Mouse (Mus musculus) embryonic facial prominence, embryonic 13.5 days (tissue): Measurements from ENCODE around the gene Cers6. TPM values are rescaled to one million over a fixed set of nuclear protein-coding genes. Genes with fewer than 3 reads are reported as not detected.

Source experiments
- ATAC-seq: fragments of 200-750 bp; cut with Nextera tagmentation; 2 replicates; pipeline ENCODE4 v1.8.0; 2017; ENCODE audit warnings: low read depth; ENCODE audit not compliant: insufficient number of reproducible peaks, insufficient read depth, low FRiP score, low TSS enrichment
- H3K27ac ChIP-seq: fragments of 300-500 bp; sonication (generic); 2 replicates; pipeline ENCODE4 v1.5.1; 2015; ENCODE audit warnings: moderate library complexity, mild to moderate bottlenecking, inconsistent platforms
- H3K27me3 ChIP-seq: fragments of 300-500 bp; sonication (generic); 2 replicates; pipeline ENCODE4 v1.6.1; 2015; ENCODE audit warnings: mild to moderate bottlenecking, inconsistent platforms
- H3K36me3 ChIP-seq: fragments of 300-500 bp; sonication (generic); 2 replicates; pipeline ENCODE4 v1.6.1; 2015; ENCODE audit warnings: mild to moderate bottlenecking, inconsistent platforms
- H3K4me1 ChIP-seq: fragments of 300-500 bp; sonication (generic); 2 replicates; pipeline ENCODE4 v1.6.1; 2015; ENCODE audit warnings: inconsistent platforms
- H3K4me2 ChIP-seq: fragments of 300-500 bp; sonication (generic); 2 replicates; pipeline ENCODE4 v1.6.1; 2015; ENCODE audit warnings: moderate library complexity, mild to moderate bottlenecking, inconsistent platforms
- H3K4me3 ChIP-seq: fragments of 300-500 bp; sonication (generic); 2 replicates; pipeline ENCODE4 v1.5.1; 2015; ENCODE audit warnings: mild to moderate bottlenecking, inconsistent platforms
- H3K9ac ChIP-seq: fragments of 300-500 bp; sonication (generic); 2 replicates; pipeline ENCODE4 v1.6.1; 2015; ENCODE audit warnings: mild to moderate bottlenecking, inconsistent platforms
- H3K9me3 ChIP-seq: fragments of 300-500 bp; sonication (generic); 2 replicates; pipeline ENCODE4 v1.6.1; 2016; ENCODE audit warnings: inconsistent platforms
- WGBS: fragments of 180-500 bp; shearing (Covaris S2); methylation state at CpG from one replicate; pipeline ENCODE4 v1.1.7; 2015; ENCODE audit warnings: mixed read lengths; 5-methylcytosine and 5-hydroxymethylcytosine counted together
- polyA plus RNA-seq: library from polyadenylated mRNA; unstranded; fragments of >200 nt; fragmentation: Nextera tagmentation; extraction: Ambion mirVana; gene quantifications from 2 replicates; pipeline ENCODE4 v1.2.1, GENCODE M21; 2015

Cers6 gene
- polyA plus RNA-seq, 1 experiment from 2014 or later: 36.2 TPM

DNA sequence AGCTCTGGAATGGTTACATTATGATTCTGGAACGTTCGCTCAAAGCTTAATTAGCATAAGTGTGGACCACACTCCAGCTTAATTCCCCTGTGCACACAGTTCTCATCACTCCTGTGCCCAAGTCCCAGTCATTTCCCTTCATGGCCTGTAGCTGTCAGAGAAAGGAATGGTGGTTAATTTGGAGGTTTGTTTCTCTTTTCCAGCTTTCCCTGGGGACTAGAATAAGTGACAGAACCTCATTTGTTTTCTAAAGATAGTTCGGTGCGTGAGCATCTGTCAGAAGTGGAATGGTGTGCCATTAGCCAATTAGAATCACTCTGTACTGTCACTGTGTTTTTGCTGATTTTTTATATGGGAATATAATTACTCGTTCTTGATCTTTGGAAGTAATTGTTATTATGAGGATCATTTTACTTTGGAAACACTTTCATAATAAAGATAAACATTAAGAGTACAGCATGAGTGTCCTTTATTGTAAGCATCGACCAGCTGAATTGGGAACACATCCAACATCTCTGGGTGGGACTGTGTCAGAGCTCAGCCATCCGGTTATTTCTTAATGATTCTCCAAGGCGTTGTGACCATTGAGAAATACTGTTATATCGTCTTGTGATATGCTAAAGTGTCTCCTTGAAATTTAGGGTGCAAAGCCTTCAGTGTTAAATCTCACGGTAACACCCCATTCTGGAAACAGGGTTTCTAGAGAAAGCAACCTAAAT is 252.7 kb downstream of the Cers6 start:
- H3K9me3 ChIP-seq: peaks cover 7% of the 10 kb centered on the region

DNA sequence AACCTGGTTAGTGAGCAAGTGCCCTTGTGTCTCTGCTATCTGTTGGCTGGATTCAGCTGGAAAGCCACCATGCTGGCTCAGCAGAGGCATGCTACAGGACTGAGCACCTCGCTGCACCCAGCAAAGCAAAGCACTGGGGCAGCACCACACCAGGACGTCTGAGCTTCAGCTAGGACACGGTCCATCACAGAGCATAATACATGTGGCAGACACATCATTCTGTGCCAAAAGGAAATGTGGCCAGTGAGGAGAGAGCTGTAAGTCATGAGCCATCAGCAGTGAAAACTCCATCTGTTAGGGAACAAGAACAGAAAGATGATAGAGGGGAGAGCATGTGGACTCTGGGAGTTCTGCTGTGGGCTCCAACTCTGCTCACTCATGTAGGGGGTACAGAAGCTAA is 254.7 kb downstream of the Cers6 start:
- no peak overlapping the region for H3K27ac ChIP-seq
- no peak overlapping the region for H3K4me3 ChIP-seq
- peaks cover 7% of the 10 kb centered on the region for H3K9me3 ChIP-seq
- H3K4me1 ChIP-seq: no peaks in the 10 kb centered on the region
- 92% methylated on average over 3 of the region's 3 CpGs for WGBS
- peaks cover 14% of the 10 kb centered on the region for H3K36me3 ChIP-seq
- H3K9ac ChIP-seq: no peak overlapping the region
- H3K27me3 ChIP-seq: no peaks in the 10 kb centered on the region
- H3K4me2 ChIP-seq: no peak overlapping the region
- no peak for ATAC-seq

More for the DNA sequence above, 252.7 kb downstream of the Cers6 start:
- ATAC-seq: no peak
- Histone ChIP-seq H3K4me2 (no peak overlapping the region), H3K36me3 (peaks cover 14% of the 10 kb centered on the region), H3K27me3 (no peaks in the 10 kb centered on the region), H3K27ac (no peak overlapping the region), H3K9ac (no peak overlapping the region), H3K4me1 (peaks cover 9% of the 10 kb centered on the region), H3K4me3 (no peak overlapping the region)
- WGBS: 83% methylated on average over 10 of the region's 10 CpGs

DNA sequence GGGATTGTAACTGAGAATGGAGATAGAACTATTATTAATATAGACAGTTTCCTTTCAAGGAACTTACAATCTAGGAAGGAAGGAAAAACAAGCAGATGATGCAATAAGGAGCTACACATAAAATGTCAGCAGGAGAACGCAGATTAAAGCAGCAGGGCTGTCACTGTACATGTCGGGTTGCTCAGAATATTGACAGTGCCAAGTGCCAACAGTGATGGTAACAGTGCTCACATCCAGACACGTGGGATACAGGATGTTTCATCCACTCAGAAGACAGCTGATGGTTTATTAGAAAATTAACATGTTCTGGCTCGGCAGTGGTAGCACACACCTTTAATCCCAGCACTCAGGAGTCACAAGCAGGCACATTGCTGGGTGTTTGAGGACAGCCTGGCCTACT is 255.5 kb downstream of the Cers6 start:
- Histone ChIP-seq H3K27me3 (no peaks in the 10 kb centered on the region), H3K27ac (no peak overlapping the region), H3K36me3 (peaks cover 8% of the 10 kb centered on the region), H3K9me3 (peaks cover 7% of the 10 kb centered on the region), H3K4me3 (no peak overlapping the region), H3K9ac (no peak overlapping the region), H3K4me2 (no peak overlapping the region), H3K4me1 (no peaks in the 10 kb centered on the region)
- 75% methylated on average over 4 of the region's 4 CpGs for WGBS
- ATAC-seq: no peak

DNA sequence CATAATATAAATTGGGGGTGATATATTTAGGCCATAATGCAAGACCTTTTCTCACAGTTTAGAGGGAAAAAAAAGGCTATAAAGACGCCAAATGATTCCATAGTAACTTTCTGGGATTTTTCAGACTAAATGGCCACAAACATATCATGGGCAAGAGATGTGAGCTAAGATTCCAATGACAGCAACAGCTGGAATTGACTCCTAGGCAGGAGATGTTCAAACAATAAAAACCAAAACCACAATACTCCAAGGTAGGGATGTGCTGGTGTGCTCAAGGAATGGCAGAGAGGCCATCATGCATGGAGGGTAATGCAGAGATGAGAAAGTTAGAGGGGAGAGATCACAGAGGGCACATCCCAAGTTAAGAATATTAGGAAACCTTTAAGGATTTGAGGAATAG is 257.8 kb downstream of the Cers6 start:
- Histone ChIP-seq H3K27me3 (no peaks in the 10 kb centered on the region), H3K4me1 (no peaks in the 10 kb centered on the region), H3K9ac (no peak overlapping the region), H3K27ac (no peak overlapping the region), H3K36me3 (peaks cover 8% of the 10 kb centered on the region; the same call in 1 of the 2 replicates), H3K9me3 (peaks cover 7% of the 10 kb centered on the region), H3K4me3 (no peak overlapping the region), H3K4me2 (no peak overlapping the region)
- WGBS: 84% methylated on average over 1 of the region's 1 CpGs
- ATAC-seq: no peak

DNA sequence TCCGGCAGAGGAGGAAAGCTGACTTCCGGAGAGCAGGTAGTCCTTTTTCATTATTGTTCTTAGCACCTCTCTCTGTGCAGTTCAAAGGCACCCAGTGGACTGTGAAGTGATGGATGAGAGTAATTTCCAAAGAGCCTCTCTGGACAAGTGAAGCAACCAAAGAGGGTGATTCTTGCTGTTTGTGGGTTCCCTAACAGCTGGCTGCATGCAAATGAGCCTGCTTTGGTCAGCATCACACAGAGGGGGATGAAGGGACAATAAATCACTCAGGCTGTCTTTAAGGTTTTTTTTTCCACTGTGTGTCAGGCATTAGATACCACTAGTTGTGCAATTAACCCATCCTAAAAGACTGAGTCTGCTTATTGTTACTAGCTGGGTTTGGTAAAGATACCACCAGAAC is 258.5 kb downstream of the Cers6 start:
- Histone ChIP-seq H3K9ac (no peak overlapping the region), H3K4me1 (no peaks in the 10 kb centered on the region), H3K4me2 (no peak overlapping the region), H3K4me3 (no peak overlapping the region), H3K27ac (no peak overlapping the region), H3K9me3 (peaks cover 7% of the 10 kb centered on the region), H3K36me3 (peaks cover 8% of the 10 kb centered on the region; the same call in 1 of the 2 replicates), H3K27me3 (no peaks in the 10 kb centered on the region)
- 86% methylated on average over 2 of the region's 2 CpGs for WGBS
- ATAC-seq: no peak

DNA sequence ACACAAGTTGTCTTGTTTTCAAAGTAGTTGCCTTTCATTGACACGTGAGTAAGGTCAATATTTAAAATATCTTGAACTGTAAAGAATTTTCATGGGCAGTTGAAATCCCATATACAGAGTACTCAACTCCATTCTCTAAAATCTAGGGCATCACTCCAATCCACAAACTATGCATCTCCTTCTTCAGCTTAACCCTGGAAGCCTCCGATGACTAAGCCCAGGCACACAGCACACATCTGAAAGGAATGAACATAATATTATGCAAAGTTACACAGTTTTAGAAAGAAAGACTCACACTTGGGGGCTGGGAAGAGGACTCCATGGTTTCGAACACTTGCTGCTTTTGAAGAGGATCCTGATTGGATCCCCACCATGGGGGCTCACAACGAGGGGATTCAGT is 260.4 kb downstream of the Cers6 start:
- no peaks in the 10 kb centered on the region for H3K9me3 ChIP-seq
- no peak overlapping the region for H3K9ac ChIP-seq
- H3K27ac ChIP-seq: no peak overlapping the region
- no peak overlapping the region for H3K4me3 ChIP-seq
- ATAC-seq: no peak
- no peaks in the 10 kb centered on the region for H3K4me1 ChIP-seq
- no peaks in the 10 kb centered on the region for H3K36me3 ChIP-seq
- H3K4me2 ChIP-seq: no peak overlapping the region
- 81% methylated on average over 4 of the region's 4 CpGs for WGBS
- no peaks in the 10 kb centered on the region for H3K27me3 ChIP-seq

DNA sequence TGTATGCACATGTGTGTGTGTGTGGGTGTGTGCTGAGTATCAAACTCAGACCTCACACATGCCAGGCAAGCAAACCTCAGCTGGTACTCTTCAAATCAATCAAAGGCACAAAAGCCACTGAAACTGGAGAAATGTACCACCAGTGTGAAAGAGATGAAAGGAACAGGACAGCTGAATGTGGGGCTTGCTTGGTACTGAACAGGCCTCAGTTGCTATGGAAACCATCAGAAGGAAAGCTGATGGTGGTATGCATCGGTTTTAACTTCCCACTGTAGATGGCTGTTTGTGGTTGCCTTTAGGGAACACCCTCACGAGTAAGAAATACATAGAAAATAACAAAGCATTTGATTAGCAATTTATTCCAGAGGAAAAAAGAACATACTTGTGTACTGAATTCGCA is 264.2 kb downstream of the Cers6 start:
- no peak overlapping the region for H3K4me2 ChIP-seq
- no peak for ATAC-seq
- H3K4me3 ChIP-seq: no peak overlapping the region
- H3K9me3 ChIP-seq: no peaks in the 10 kb centered on the region
- WGBS: 56% methylated on average over 3 of the region's 3 CpGs
- no peaks in the 10 kb centered on the region for H3K27me3 ChIP-seq
- no peak overlapping the region for H3K9ac ChIP-seq
- H3K27ac ChIP-seq: no peak overlapping the region
- H3K36me3 ChIP-seq: no peaks in the 10 kb centered on the region
- H3K4me1 ChIP-seq: peaks cover 5% of the 10 kb centered on the region

DNA sequence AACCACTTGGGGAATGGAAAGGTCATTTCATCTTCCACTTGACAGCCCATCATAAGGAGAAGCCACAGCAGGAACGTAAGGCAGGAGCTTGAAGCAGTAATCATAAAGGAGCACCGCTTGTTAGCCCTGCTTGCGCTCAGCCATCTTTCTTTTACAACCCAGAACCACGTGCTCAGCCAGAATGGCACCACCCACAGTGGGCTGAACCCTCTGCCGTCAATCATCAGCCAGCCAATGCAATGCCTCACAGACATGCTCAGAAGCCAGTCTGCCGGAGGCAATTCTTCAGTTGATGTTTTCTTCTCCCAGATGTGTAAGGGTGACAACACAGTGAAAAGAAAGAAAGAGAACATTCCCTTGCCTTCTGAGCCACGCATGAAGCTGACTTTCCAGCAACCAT is 267.1 kb downstream of the Cers6 start:
- H3K4me2 ChIP-seq: no peak overlapping the region
- no peaks in the 10 kb centered on the region for H3K9me3 ChIP-seq
- H3K27me3 ChIP-seq: no peaks in the 10 kb centered on the region
- no peak overlapping the region for H3K9ac ChIP-seq
- H3K4me3 ChIP-seq: no peak overlapping the region
- no peak for ATAC-seq
- H3K27ac ChIP-seq: no peak overlapping the region
- WGBS: 77% methylated on average over 7 of the region's 7 CpGs
- H3K4me1 ChIP-seq: peaks cover 5% of the 10 kb centered on the region
- no peaks in the 10 kb centered on the region for H3K36me3 ChIP-seq

DNA sequence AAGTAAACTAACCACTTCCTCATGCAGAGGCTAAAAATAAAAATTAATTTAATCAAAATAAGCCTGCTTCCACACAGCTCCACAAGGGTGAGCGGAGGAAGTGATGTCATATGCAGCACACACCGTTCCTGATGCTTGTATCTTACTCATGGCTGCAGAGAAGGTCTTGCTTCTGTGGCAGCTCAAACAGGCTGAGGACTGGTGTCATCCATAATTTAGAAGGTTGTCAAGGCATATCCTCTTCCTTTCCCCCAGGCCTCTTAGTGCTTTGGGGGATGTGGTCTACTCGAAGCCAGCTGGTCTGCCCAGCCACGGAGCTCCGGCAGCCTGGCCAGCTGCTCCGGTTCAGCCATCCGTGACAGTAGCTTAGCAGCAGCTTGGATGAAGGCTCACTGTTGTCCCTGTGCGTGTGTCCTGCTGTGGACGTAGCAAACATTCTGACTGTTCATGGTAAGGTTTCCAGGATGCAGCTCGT is 267.7 kb downstream of the Cers6 start:
- Histone ChIP-seq H3K27ac (no peak overlapping the region; the same call in 1 of the 2 replicates), H3K27me3 (no peaks in the 10 kb centered on the region), H3K4me2 (peak overlapping the region; percentile 20; the same call in 1 of the 2 replicates), H3K4me3 (no peak overlapping the region), H3K9me3 (no peaks in the 10 kb centered on the region), H3K9ac (no peak overlapping the region), H3K4me1 (peaks cover 5% of the 10 kb centered on the region), H3K36me3 (no peaks in the 10 kb centered on the region)
- 32% methylated on average over 10 of the region's 10 CpGs for WGBS
- no peak for ATAC-seq

DNA sequence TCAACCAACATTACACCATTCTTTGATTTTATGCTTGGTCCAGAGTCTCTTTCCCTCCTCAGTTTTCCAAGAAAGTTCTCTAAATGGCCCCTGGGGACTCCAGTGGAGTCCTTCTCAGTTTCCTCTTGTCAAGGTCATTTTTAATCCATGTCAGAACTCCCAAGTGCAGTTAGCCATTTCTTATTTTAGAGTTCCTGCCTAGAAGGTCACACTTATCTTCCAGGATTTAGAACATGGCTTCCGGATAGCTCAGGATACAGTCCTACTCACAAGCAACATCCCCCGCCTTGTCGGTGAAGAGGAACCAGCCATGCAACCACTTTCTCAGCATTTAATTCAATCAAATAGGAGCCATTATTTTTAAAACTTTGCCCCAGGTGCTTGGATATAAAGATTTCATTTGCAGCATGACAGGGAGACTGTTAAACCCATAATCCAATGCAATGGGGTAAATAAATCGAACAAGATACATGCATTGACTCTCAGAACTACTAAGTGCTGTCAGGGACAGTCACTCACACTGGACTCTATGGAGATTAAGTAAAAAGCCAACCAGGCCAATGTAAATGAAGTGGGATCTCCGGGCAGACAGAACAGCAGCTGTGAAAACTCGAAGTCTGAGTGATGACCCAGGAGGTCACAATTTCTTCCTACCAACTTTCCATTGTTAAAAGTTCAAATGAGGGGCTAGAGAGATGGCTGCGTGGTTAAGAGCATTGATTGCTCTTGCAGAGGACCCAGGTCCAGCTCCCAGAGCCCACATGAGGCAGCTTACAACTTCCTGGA is 268.4 kb downstream of the Cers6 start:
- peaks cover 5% of the 10 kb centered on the region for H3K4me1 ChIP-seq
- ATAC-seq: no peak
- 67% methylated on average over 7 of the region's 7 CpGs for WGBS
- H3K4me3 ChIP-seq: no peak overlapping the region
- no peaks in the 10 kb centered on the region for H3K9me3 ChIP-seq
- 0 out of 2 replicates have a peak overlapping the region, but pooled peaks have one; percentile 20 for H3K4me2 ChIP-seq
- no peaks in the 10 kb centered on the region for H3K36me3 ChIP-seq
- H3K9ac ChIP-seq: no peak overlapping the region
- H3K27ac ChIP-seq: no peak overlapping the region; the same call in 1 of the 2 replicates
- no peaks in the 10 kb centered on the region for H3K27me3 ChIP-seq

DNA sequence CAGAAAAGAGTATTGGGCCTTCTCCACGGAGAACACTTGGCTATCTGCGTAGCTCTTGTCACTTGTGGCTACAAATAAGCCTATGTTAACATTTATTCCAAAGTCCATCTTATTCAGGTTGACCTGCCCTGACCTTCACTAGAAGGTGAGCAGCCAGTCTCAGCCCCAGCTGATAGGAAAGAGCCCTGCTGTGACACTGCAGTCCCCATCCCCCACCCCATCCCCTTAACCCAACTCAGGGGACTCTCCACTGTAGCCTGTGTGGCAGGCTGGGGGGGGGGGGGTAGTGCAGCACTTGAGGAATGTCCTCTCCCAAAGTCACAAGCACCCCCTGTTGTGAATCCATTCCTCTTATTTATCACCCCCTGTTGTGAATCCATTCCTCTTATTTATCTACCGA is 270.8 kb downstream of the Cers6 start:
- 82% methylated on average over 3 of the region's 3 CpGs for WGBS
- H3K4me1 ChIP-seq: peaks cover 13% of the 10 kb centered on the region
- no peak overlapping the region for H3K9ac ChIP-seq
- no peak overlapping the region for H3K4me3 ChIP-seq
- ATAC-seq: no peak
- H3K9me3 ChIP-seq: no peaks in the 10 kb centered on the region
- H3K4me2 ChIP-seq: no peak overlapping the region
- no peaks in the 10 kb centered on the region for H3K36me3 ChIP-seq
- H3K27ac ChIP-seq: no peak overlapping the region
- H3K27me3 ChIP-seq: no peaks in the 10 kb centered on the region
